Mouse (Mus musculus) adrenal gland, postnatal 25 days (tissue): ENCODE results near the gene Slit3. TPM values are rescaled to one million over a fixed set of nuclear protein-coding genes. Genes with fewer than 3 reads are reported as not detected.

Source experiments
- DNase-seq: peaks from one replicate; pipeline ENCODE4 v3.0.0; 2021; ENCODE audit warnings: mixed read lengths
- total RNA-seq: library from RNA; stranded (reverse); gene quantifications from 2 replicates; pipeline ENCODE4 v1.2.3, GENCODE M21; 2021

Gene Slit3
- total RNA-seq, 1 experiment from 2014 or later, result 40.6 TPM

DNA sequence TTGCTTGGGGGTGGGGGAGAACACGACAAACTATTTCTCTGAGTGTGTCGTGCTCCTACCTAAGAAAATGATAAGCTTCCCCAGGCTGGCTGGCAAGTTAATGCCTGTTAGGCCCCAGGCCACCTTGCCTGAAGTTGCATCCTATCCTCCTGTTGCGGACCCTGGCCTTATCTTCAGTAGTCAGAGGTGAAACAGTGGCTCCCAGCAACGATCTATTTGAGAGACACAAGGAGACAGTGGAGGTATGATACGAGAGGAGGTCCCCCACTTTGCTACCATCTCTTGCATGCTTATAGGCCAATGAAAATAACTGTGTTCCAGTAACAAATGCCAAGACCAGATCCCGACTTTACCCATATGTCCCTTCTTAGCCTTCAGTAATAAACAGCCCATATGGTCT is 414.0 kb downstream of the Slit3 start:
- no peak for DNase-seq

DNA sequence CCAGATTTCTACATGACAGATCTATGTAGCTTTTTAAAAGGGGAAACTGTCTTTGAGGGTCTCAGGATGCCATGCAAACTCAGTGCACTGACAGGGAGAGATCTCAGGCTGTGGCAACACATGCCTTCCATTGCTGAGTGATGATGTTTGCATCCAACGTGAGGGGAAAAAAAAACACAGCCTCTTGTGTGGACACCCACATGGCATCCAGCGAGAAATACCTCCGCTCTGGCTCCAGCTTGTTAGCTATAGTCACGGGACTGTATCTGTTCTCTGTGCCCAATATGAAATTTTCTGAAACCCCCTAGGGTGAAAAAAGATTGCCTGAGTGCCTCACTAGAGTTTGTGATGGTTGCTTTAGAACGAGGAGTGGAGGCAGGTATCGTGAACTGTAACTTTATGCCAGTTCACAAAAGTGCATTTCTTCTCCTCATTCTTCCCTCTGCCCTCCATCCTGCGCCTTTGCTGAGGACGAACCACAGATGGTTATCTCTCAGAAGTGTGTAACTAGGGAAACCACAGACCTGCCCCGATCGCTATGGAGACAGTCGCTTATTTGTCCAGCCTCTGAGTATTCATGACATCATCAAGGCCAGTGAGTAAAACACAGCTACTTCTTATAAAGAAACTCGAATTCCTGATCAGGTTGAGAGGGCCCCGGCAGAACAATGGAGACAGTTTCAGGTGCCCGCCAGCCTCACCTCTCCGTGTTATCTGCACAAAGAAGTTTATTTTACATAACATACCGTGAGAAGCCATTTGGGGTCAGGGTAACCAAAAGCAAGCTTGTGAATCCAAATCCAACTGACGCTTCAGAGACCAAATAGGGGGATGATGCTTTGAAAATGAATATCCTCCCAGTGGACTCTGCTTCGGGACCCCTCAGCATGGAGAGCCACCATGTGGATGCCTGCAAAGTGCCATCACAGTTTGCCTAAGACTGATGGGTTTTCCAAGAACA is 416.4 kb downstream of the Slit3 start:
- DNase-seq, result peak; percentile 21

GRCm38 (mm10) chr11:35542731-35543130 is 421.7 kb downstream of the Slit3 start:
- DNase-seq, result peak; percentile 50

DNA sequence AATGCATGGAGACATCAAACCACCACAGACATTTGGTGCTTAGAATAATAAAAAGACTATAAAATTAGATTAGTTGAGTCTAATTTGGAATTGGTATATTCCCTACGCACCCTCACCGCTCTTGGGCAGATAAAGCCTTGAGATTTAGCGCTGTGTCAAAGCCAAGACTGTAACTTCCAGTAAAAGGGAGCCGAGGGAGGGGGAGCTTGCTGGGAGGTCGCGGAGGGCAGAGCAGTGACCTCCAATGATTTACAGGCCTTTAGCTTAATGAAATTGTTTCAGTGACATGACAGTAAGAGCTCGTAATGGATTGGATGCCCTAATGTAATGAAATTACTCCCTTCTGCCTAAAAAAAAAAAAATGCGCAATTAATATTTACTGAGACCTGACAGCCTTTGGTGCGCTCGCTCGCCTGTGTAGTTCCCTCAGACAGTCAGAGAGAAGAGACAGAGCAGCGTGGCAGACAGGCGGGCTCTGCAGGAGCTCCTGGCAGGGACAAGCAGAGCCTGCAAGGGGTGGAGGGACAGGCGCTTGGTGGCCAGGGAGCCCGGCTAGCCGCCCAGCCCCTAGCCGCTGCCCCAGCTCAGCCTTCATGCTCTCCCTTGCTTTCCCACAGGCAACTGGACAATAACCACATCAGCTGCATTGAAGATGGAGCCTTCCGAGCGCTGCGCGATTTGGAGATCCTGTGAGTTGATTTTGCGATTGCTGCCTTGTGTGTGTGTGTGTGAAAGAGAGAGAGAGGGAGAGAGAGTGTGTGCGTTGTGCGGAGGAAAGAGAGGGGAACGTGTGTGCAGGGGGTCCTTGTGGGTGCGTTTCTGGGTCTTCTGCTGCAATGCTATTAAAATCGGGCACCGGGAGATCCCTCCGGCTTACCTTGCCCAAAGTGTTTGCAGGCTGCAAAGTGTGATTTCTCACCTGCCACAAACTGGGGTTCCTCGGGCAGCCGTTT is 423.4 kb downstream of the Slit3 start:
- no peak for DNase-seq

DNA sequence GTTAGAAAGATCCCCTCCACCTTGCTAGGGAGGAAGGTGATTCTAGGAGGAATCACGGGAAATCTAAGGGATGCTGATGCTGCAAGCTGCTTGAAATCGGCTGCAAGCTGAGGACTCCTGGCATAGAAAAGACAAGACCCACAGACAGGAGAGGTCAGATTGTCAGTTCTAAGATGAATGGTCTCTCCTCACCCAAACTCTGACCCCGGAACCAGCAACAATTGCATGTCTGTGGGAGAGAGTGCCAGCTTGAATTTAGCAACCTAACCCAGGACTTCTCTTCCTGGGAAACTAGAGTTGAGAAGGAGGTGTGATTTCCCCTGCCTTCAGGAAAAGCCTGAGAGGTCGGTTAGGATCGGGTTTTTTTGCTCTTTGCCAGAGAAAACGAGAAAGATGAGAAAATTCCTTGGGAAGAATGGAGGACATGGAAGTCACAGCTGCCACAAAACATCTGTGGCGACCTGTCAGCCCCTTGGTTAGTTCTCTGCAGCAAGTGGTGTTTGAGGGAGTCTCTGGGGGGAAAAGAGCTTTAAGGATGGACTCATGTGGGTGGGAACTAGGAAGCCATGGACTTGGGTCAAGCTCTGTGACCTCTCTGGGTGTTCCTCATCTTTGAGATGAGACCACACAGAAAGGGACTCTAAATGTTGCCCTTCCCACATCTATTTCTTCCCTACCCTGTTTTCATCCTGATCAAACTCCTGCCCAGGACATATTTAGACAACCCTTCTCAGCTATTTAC is 425.2 kb downstream of the Slit3 start:
- no peak for DNase-seq

- DNase-seq, result no peak
These were observed 429.0 kb downstream of the Slit3 start for GRCm38 (mm10) chr11:35550036-35550435.

DNA sequence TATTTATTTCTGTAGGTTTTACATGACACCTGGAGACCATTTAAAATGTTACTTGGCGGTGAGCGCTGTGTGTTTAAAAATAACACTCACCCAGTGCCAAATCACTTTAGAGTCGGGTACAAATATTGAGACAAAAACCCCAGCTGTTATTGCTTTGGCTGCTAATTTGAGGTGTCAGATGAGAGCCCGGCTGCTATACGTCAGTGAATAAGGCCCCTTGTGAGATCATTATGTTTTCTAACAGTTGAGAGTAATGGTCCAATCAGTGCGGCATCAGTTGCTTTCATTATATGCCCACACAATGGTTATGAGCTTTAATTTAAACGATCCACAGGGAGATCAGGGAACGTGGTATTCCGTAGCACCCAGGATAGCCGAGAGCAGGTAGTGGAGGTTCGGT is 435.2 kb downstream of the Slit3 start:
- DNase-seq, result no peak

- no peak for DNase-seq
These were observed 436.5 kb downstream of the Slit3 start for GRCm38 (mm10) chr11:35557476-35557875.

DNA sequence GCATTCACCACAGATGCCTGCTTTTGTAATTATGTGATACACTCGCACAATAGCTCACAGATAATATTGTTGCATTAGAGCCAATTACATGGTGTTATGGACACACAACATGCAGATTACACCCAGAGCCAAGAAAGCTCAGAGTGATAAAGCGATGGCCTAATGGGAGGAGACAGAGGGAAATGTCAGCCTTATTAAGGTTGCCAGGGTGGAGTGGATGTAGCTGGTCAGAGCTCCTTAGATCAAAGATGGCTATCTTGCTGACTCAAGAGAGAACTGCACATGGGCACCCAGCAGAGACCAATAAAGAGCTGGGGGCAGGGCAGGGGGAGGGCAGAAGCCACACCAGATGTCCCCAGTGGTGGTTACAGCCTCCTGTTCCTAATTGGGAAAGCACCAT is 437.3 kb downstream of the Slit3 start:
- DNase-seq, result no peak

GRCm38 (mm10) chr11:35559386-35559785 is 438.4 kb downstream of the Slit3 start:
- DNase-seq, result no peak

DNA sequence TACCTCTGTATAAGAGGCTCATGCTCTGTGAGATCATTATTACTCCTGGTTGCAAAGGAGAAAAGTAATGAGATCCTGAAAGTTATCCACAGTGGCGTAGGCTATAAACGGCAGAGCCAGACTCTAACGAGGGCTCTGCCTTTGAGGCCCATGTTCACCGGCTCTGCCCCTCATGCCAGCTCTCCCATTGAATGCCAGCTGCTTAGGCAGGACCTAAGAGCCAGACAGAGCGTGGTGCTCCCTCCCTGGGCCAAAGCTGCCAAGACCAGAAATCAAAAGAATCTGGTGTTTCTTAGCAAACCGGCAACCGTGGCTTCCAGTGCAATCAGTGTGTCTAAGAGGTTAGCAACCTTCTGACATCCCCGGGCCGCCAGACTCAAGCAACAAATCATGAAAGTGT is 440.7 kb downstream of the Slit3 start:
- DNase-seq, result no peak

DNA sequence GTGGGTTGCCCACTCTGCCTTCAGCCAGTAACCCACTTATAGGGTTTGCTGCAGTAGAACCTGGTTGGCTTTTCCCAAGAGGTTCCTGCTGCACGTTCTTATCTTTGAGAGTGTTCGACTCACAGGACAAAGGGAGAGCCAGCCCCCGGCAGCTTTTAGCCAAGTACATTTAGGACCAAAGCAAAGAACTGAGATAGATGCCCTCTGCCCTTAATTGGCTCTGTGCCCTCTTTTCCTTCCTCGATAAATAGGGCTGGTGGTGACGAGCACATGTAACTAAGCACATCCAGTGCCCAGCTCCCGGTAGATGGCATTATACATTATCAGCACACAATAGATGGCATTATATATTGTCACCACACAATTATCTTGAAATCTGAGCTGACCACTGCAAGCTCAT is 444.3 kb downstream of the Slit3 start:
- DNase-seq, result no peak

DNA sequence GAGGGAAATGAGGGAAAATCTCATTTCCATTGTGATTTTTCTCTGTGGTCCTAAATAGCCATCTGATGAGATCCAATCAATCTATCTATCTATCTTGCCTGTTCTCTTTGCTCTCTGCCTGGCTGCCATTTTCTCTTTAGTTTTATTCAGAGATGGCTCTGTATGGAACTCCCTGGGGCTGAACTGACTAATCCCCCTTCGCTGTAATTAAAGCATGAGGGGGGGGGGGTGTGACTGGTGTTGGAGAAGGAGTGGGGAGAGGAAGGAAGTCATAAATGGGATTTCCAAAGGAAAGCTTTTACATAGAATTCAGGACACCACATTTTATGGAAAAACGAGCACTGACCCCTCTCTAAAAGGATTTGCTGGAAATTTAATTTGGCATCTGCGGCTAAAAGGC is 445.7 kb downstream of the Slit3 start:
- no peak for DNase-seq

DNA sequence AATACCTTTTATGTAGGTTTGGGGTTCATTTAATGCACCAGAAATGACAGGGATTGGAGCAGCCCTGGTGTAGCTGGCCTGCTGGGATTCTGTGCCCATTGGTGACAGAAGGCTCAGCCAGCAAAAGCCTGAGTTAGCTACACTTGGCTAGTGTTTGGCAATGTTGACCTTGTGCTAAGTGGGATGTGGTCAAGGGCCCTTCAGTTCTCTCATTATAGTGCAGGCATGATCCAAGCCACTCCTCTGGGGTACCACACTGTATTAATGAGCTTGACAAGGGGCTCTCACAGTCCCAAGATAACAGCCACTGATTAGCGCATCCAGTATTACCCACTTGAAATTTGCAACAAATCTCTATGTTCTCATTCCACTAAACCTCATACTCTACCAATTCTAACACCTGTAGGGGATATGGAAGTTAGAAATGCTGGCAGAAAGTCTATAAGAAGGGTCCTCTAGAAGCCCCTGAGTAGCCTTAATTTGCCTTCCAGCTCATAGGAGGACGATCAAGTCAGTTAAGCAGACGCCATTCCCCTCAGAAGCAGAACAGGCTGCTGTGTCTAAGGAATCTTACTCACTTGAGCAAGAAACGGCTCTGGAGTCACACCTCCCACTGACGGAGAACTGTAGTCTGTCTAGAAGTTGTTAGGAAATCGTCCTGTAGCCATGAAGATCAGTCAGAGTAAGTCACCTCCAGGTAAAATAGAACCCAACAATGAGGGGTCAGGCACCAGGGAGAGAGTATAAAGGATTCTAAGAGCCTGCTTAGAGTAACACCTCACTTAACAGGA is 448.3 kb downstream of the Slit3 start:
- no peak for DNase-seq

DNA sequence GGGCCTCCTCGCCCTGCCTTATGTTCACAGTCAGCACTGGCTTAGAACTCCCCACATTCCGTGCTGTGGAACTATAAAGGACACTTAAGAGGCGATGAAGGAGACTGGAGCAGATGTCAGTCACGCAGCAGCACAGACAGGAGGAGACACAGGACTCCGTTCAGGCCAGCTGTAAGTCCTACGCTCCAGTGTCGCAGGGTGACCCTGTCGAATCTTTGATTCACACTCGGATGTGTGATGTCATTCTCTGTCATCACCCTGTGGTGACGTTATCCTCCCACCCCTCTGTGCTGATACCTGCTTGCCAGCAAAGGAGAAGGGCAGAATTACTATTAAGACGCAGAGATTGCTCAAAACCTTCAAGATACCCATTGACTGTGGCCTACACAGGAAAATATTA is 448.9 kb downstream of the Slit3 start:
- no peak for DNase-seq

- DNase-seq, result no peak
These were observed 450.9 kb downstream of the Slit3 start for GRCm38 (mm10) chr11:35571910-35572309.

DNA sequence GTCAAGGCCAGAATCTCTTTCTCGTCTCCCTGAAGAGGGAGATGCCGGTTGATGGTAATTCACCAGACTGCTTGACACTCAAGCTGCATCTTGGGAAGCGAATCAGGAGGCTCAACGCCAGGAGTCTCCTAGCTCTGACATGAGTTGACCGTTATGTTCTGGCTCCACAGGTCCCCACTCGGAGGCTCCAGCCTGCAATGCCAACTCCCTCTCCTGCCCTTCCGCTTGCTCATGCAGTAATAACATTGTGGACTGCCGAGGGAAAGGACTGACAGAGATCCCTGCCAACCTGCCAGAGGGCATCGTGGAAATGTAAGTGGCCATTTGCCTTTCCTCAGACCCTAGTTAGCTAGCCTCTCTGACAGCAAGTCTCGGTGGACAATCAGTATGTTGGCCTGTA is 457.8 kb downstream of the Slit3 start:
- no peak for DNase-seq

DNA sequence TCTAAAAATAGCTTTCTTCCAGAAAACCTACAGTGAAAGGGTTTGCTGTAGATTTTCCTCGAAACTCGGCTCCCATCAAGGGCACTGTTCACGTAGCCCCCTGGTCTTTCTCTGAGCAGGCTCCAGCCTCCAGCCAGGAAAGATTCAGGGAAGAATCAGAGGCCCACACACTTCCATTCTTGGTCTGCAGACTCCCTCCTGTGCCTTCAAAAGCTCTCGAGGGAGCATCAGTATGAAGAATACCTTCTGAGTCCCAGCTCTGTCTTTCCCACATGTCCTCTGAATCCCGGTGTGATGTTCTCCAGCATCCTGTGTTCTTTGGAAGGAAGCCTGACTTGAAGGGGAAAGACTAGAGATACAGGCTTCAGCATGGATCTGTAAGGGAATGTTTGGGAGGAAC is 461.6 kb downstream of the Slit3 start:
- DNase-seq, result no peak

DNA sequence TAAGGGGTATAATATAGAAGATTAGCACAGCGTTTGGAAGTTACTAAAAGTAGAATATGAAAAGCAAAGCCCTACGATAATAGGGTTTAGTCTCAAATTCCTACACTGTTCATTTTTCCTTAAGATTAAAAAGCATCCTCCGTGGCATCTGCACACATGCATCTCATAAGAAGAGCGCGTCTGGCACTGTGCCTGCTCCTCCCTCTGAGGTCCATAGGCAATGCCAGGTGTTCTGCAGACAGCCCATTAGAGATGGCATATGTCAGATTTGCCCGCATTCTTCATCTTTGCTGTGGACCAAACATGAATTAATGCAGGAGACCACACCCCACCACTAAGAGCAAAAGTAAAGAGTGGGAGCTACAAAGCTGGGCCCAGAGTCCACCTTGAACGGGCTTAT is 462.6 kb downstream of the Slit3 start:
- DNase-seq, result no peak

DNA sequence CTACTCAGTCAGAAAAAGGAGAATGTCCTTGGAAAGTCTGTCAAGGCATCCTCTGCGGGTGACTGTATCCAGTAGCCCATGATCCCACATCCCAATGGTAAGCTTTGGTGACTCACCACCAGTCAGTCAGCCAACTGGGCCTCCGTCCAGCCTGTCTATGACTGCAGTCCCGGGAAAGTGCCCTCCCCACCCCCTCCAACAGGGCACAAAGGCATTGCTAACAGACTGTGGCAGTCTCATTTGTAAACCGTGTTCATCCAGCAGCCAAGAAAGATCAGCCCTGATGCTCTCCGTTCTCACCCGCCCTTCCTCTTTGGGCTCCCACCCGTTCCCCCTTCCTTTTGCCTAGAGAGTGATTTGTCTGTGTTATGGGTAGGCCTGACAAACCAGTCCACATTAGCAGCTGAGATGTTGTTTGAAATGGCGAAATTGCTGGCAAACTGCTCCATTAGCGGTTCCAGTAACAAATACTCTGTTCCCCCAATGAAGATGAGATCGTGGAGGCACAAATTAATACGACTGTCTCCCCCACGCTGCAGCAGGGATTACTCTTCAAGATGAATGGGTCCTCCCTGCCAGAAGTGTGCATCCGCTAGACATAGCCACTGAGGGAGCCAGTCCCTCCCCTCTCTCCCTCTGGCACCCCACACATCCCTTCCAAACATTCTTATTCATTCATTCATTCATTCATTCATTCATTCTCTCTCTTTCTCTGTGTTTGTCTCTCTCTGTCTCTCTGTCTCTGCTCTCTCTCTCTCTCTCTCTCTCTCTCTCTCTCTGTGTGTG is 466.3 kb downstream of the Slit3 start:
- DNase-seq, result peak; percentile 95

- DNase-seq, result no peak
These were observed 468.9 kb downstream of the Slit3 start for GRCm38 (mm10) chr11:35589892-35590291.
